Mouse (Mus musculus) intestine, embryonic 16.5 days (tissue): ENCODE data around the gene Cyp39a1. TPM values are rescaled to one million over a fixed set of nuclear protein-coding genes. Genes with fewer than 3 reads are reported as not detected.

Experiments
- ATAC-seq: fragments of 200-750 bp; cut with Nextera tagmentation; 2 replicates; pipeline ENCODE4 v1.8.0; 2017; ENCODE audit warnings: moderate TSS enrichment, moderate library complexity
- H3K27ac ChIP-seq: fragments of 300-500 bp; sonication (generic); 2 replicates; pipeline ENCODE4 v1.5.1; 2014; ENCODE audit warnings: mild to moderate bottlenecking, low read length
- H3K27me3 ChIP-seq: fragments of 300-500 bp; sonication (generic); replicated peaks from 2 replicates; pipeline ENCODE4 v1.6.1; 2014; ENCODE audit warnings: low read length, control low read depth, mixed read lengths; ENCODE audit not compliant: control insufficient read depth, insufficient read depth
- H3K36me3 ChIP-seq: fragments of 300-500 bp; sonication (generic); 2 replicates; pipeline ENCODE4 v1.6.1; 2014; ENCODE audit warnings: low read length, control low read depth; ENCODE audit not compliant: control insufficient read depth, insufficient read depth
- H3K4me1 ChIP-seq: fragments of 300-500 bp; sonication (generic); 2 replicates; pipeline ENCODE4 v1.6.1; 2014; ENCODE audit warnings: low read length, control low read depth, mixed read lengths; ENCODE audit not compliant: control insufficient read depth, insufficient read depth
- H3K4me2 ChIP-seq: fragments of 300-500 bp; sonication (generic); 2 replicates; pipeline ENCODE4 v1.6.1; 2014; ENCODE audit warnings: low read depth, low read length, control low read depth
- H3K4me3 ChIP-seq: fragments of 300-500 bp; sonication (generic); 2 replicates; pipeline ENCODE4 v1.5.1; 2014; ENCODE audit warnings: mild to moderate bottlenecking, low read length
- H3K9ac ChIP-seq: fragments of 300-500 bp; sonication (generic); 2 replicates; pipeline ENCODE4 v1.6.1; 2014; ENCODE audit warnings: low read depth, low read length
- H3K9me3 ChIP-seq: fragments of 300-500 bp; sonication (generic); 2 replicates; pipeline ENCODE4 v1.6.1; 2016; ENCODE audit warnings: low read length, control low read depth; ENCODE audit not compliant: control insufficient read depth
- WGBS: fragments of 180-500 bp; shearing (Covaris S2); extraction: QIAGEN DNeasy Blood & Tissue Kit; methylation state at CpG from one replicate; pipeline ENCODE4 v1.1.7; 2014; 5-methylcytosine and 5-hydroxymethylcytosine counted together
- polyA plus RNA-seq: library from polyadenylated mRNA; unstranded; fragments of >200 nt; fragmentation: Nextera tagmentation; extraction: Ambion mirVana; gene quantifications from 2 replicates; pipeline ENCODE4 v1.2.1, GENCODE M21; 2015

The Cyp39a1 gene
- polyA plus RNA-seq, 1 experiment from 2014 or later, result 15.1 TPM

GRCm38 (mm10) chr17:43643191-43643590 is 24.0 kb upstream of the Cyp39a1 start:
- no peak for ATAC-seq
- Histone ChIP-seq H3K9ac (no peak overlapping the region), H3K27ac (no peak overlapping the region), H3K4me2 (no peak overlapping the region), H3K9me3 (no peaks in the 10 kb centered on the region), H3K36me3 (no peaks in the 10 kb centered on the region), H3K4me3 (no peak overlapping the region), H3K27me3 (no peaks in the 10 kb centered on the region), H3K4me1 (no peaks in the 10 kb centered on the region)
- WGBS, result 76% methylated on average over 7 of the region's 7 CpGs

DNA sequence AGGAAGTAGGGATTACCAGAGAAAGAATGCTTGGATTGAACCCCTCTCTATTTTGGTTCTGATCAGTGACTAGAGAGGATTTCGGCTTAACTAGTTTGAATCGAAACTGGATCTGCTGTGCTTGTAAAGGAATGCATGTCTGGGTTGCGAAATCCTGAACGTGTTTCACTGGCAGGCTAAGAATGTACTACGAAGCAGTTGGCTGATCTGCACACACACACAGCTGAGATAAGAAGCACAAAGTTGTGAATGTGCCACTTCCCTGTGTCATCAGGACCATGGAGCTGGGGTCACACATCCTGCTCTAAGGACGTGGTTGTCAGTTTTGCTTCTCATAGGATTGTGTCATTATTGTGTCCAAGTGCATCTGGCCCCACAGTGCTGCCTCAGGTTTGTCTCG is 22.9 kb upstream of the Cyp39a1 start:
- Histone ChIP-seq H3K27ac (no peak overlapping the region), H3K4me2 (no peak overlapping the region), H3K4me3 (no peak overlapping the region), H3K27me3 (no peaks in the 10 kb centered on the region), H3K9ac (no peak overlapping the region), H3K9me3 (no peaks in the 10 kb centered on the region), H3K36me3 (no peaks in the 10 kb centered on the region), H3K4me1 (no peaks in the 10 kb centered on the region)
- 66% methylated on average over 7 of the region's 7 CpGs for WGBS
- peak; percentile 68 for ATAC-seq

- Histone ChIP-seq H3K27me3 (no peaks in the 10 kb centered on the region), H3K27ac (no peak overlapping the region), H3K36me3 (no peaks in the 10 kb centered on the region), H3K4me1 (no peaks in the 10 kb centered on the region), H3K9me3 (no peaks in the 10 kb centered on the region), H3K4me3 (no peak overlapping the region), H3K9ac (no peak overlapping the region), H3K4me2 (no peak overlapping the region)
- WGBS, result 90% methylated on average over 3 of the region's 3 CpGs
- no peak for ATAC-seq
Measured at GRCm38 (mm10) chr17:43645136-43645535, 22.1 kb upstream of the Cyp39a1 start.

DNA sequence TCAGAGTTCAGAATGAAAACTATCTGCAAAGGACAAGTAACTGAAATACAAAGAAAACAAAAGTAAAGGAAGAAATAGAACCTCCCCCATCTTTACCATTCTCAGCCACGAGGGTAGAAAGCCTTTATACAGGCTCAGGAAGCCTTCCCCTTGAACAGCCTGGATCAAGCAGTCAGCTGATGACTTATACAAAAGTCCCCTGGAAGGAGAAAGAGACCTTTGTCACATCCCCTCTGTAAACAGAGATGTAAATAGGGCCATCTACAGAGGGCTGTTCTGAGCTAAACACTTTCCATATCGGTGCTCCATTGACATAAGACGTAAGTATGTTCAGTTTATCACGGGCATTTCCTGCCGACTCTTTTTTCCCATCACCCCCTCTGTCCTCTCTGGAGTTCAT is 20.3 kb upstream of the Cyp39a1 start:
- 58% methylated on average over 5 of the region's 5 CpGs for WGBS
- Histone ChIP-seq H3K4me3 (no peak overlapping the region), H3K4me2 (no peak overlapping the region), H3K9me3 (no peaks in the 10 kb centered on the region), H3K27me3 (no peaks in the 10 kb centered on the region), H3K36me3 (no peaks in the 10 kb centered on the region), H3K4me1 (no peaks in the 10 kb centered on the region), H3K27ac (no peak overlapping the region), H3K9ac (no peak overlapping the region)
- ATAC-seq, result no peak

GRCm38 (mm10) chr17:43649641-43650436 is 17.4 kb upstream of the Cyp39a1 start:
- no peak for ATAC-seq
- Histone ChIP-seq H3K27ac (no peak overlapping the region), H3K9me3 (no peaks in the 10 kb centered on the region), H3K9ac (no peak overlapping the region), H3K4me3 (no peak overlapping the region), H3K4me1 (no peaks in the 10 kb centered on the region), H3K36me3 (no peaks in the 10 kb centered on the region), H3K4me2 (no peak overlapping the region), H3K27me3 (no peaks in the 10 kb centered on the region)
- WGBS, result 86% methylated on average over 10 of the region's 10 CpGs

- Histone ChIP-seq H3K9me3 (no peaks in the 10 kb centered on the region), H3K4me3 (no peak overlapping the region), H3K36me3 (no peaks in the 10 kb centered on the region), H3K4me2 (no peak overlapping the region), H3K27me3 (no peaks in the 10 kb centered on the region), H3K4me1 (no peaks in the 10 kb centered on the region), H3K9ac (no peak overlapping the region), H3K27ac (no peak overlapping the region)
- no peak for ATAC-seq
- WGBS, result 68% methylated on average over 14 of the region's 14 CpGs
Measured at GRCm38 (mm10) chr17:43651314-43652046, 15.7 kb upstream of the Cyp39a1 start.

- WGBS, result under 1% methylated on average over 41 of the region's 41 CpGs
- no peaks in the 10 kb centered on the region for H3K9me3 ChIP-seq
- H3K36me3 ChIP-seq, result no peaks in the 10 kb centered on the region
- no peaks in the 10 kb centered on the region for H3K27me3 ChIP-seq
- H3K27ac ChIP-seq, result peak within 1 kb of the TSS; percentile 31; the same call in 1 of the 2 replicates
- H3K4me1 ChIP-seq, result peaks cover 15% of the 10 kb centered on the region; the same call in 1 of the 2 replicates
- peak within 1 kb of the TSS; percentile 99 for H3K4me2 ChIP-seq
- ATAC-seq, result peak; percentile 97
- peak within 1 kb of the TSS; percentile 82 for H3K9ac ChIP-seq
- H3K4me3 ChIP-seq, result peak within 1 kb of the TSS; percentile 90
Measured at GRCm38 (mm10) chr17:43666576-43667289, 492 bp upstream of the Cyp39a1 start, which contains the start of gene Slc25a27. TSS of gene Slc25a27 (minus strand) at chr17:43667214.

GRCm38 (mm10) chr17:43669145-43669695 is 2.0 kb downstream of the Cyp39a1 start:
- no peak overlapping the region for H3K9ac ChIP-seq
- no peak overlapping the region for H3K4me2 ChIP-seq
- 69% methylated on average over 6 of the region's 6 CpGs for WGBS
- peaks cover 15% of the 10 kb centered on the region; the same call in 1 of the 2 replicates for H3K4me1 ChIP-seq
- no peak overlapping the region for H3K4me3 ChIP-seq
- no peaks in the 10 kb centered on the region for H3K27me3 ChIP-seq
- H3K36me3 ChIP-seq, result no peaks in the 10 kb centered on the region
- H3K27ac ChIP-seq, result no peak overlapping the region
- no peaks in the 10 kb centered on the region for H3K9me3 ChIP-seq
- no peak for ATAC-seq

DNA sequence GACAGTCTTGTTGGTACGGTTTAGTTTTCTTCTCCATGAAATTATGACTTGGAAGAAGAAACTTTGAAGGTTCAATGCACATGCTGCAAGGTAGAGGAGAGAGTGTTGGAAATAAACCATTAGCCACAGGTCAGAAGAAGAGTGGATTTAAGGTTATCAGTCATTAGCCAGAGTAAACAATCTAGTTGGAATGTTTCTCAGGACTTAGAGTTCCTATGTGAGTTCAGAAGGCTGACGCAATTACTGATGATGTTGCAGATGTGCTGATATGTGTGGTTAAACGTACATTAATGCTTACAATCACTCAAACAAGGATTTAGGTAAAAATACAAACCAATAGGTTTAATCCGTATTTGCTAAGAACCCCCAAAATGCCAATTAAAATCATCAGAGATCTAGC is 4.7 kb downstream of the Cyp39a1 start:
- H3K27me3 ChIP-seq, result no peaks in the 10 kb centered on the region
- H3K9me3 ChIP-seq, result no peaks in the 10 kb centered on the region
- no peak overlapping the region for H3K27ac ChIP-seq
- WGBS, result 48% methylated on average over 4 of the region's 4 CpGs
- H3K36me3 ChIP-seq, result no peaks in the 10 kb centered on the region
- ATAC-seq, result no peak
- no peak overlapping the region for H3K4me2 ChIP-seq
- H3K4me1 ChIP-seq, result peaks cover 10% of the 10 kb centered on the region; the same call in 1 of the 2 replicates
- H3K9ac ChIP-seq, result no peak overlapping the region
- H3K4me3 ChIP-seq, result no peak overlapping the region
